In genomic region chr17:15622913-15623312, GRCm38 (mm10) we compare ENCODE assay signal across 10 mouse cellular contexts. TPM values are rescaled to one million over a fixed set of nuclear protein-coding genes. Genes with fewer than 3 reads are reported as not detected.
DNase-seq lines count a peak whose midpoint lies in the region; ATAC-seq and TF ChIP-seq lines count a peak whose summit lies in the region.
"Had no signal": no experiment of that assay in that cellular context is flagged by ENCODE, and none has a peak within 500 bp of the region (broad histone marks: within the 10 kb centered on the region; RNA-seq: fewer than 3 reads in every experiment).

No protein-coding gene starts in this region.

- ATAC-seq in hindbrain, postnatal 0 days = no peak
- ATAC-seq in common myeloid progenitor, adult 5-6 weeks (replicated peaks; ENCODE audit: low read depth, poor library complexity, severe bottlenecking) = peak; percentile 54
- no peak for ATAC-seq in neural tube, embryonic 15.5 days (ENCODE audit: low FRiP score)

- H3K9ac ChIP-seq in hindbrain, postnatal 0 days (replicated peaks; ENCODE audit: low read length) = no peak overlapping the region
- H3K9ac ChIP-seq in neural tube, embryonic 15.5 days (replicated peaks) = no peak overlapping the region
- H3K9ac ChIP-seq: embryonic facial prominence, embryonic 15.5 days; limb, embryonic 13.5 days had no signal

- 5% methylated on average over 2 of the region's 2 CpGs for WGBS in hindbrain, postnatal 0 days
- 8% methylated on average over 2 of the region's 2 CpGs for WGBS in hindbrain, embryonic 10.5 days
- 7% methylated on average over 2 of the region's 2 CpGs for WGBS in neural tube, embryonic 15.5 days

- no peak overlapping the region for H3K4me2 ChIP-seq in hindbrain, postnatal 0 days (ENCODE audit: low read depth, low read length)
- no peak overlapping the region for H3K4me2 ChIP-seq in neural tube, embryonic 15.5 days
- H3K4me2 ChIP-seq: embryonic facial prominence, embryonic 15.5 days; limb, embryonic 13.5 days had no signal

- H3K9me3 ChIP-seq in hindbrain, postnatal 0 days (ENCODE audit: low read length) = no peaks in the 10 kb centered on the region
- no peaks in the 10 kb centered on the region for H3K9me3 ChIP-seq in hindbrain, embryonic 10.5 days
- no peaks in the 10 kb centered on the region for H3K9me3 ChIP-seq in neural tube, embryonic 15.5 days (replicated peaks)
- H3K9me3 ChIP-seq: embryonic facial prominence, embryonic 15.5 days; limb, embryonic 13.5 days had no signal

- TF ChIP-seq CTCF in hindbrain, postnatal 0 days (IDR thresholded peaks at IDR 0.05; ENCODE audit: low read depth) = peak; percentile 66

- H3K4me3 ChIP-seq in hindbrain, postnatal 0 days (ENCODE audit: low read length) = no peak overlapping the region
- H3K4me3 ChIP-seq in hindbrain, embryonic 10.5 days = no peak overlapping the region
- H3K4me3 ChIP-seq in neural tube, embryonic 15.5 days (replicated peaks) = no peak overlapping the region
- H3K4me3 ChIP-seq: embryonic facial prominence, embryonic 15.5 days; limb, embryonic 13.5 days had no signal

- H3K27ac ChIP-seq in hindbrain, postnatal 0 days = no peak overlapping the region
- H3K27ac ChIP-seq in hindbrain, embryonic 10.5 days = no peak overlapping the region
- H3K27ac ChIP-seq in neural tube, embryonic 15.5 days (replicated peaks) = no peak overlapping the region
- H3K27ac ChIP-seq: embryonic facial prominence, embryonic 15.5 days; limb, embryonic 13.5 days had no signal

- peak; percentile 64 for DNase-seq in hindbrain, postnatal 0 days (ENCODE audit: low spot score)
- DNase-seq in hindbrain, embryonic 10.5 days (ENCODE audit: low spot score) = no peak
- DNase-seq in urinary bladder, postnatal 14 days (ENCODE audit: low spot score) = peak; percentile 15
- DNase-seq in urinary bladder, postnatal 10 days (ENCODE audit: low spot score) = no peak
- peak; percentile 5 to 23 for DNase-seq in layer of hippocampus, postnatal 14 days (ENCODE audit: low spot score in 2 of 2)
- no peak for DNase-seq in ovary, postnatal 10 days (ENCODE audit: low spot score)

- H3K36me3 ChIP-seq in hindbrain, postnatal 0 days (ENCODE audit: insufficient read depth, low read length) = no peaks in the 10 kb centered on the region
- H3K36me3 ChIP-seq in hindbrain, embryonic 10.5 days = no peaks in the 10 kb centered on the region
- H3K36me3 ChIP-seq in neural tube, embryonic 15.5 days = no peaks in the 10 kb centered on the region
- H3K36me3 ChIP-seq: embryonic facial prominence, embryonic 15.5 days; limb, embryonic 13.5 days had no signal

- no peaks in the 10 kb centered on the region for H3K4me1 ChIP-seq in hindbrain, postnatal 0 days (ENCODE audit: insufficient read depth, low read length)
- H3K4me1 ChIP-seq in hindbrain, embryonic 10.5 days (replicated peaks) = no peaks in the 10 kb centered on the region
- H3K4me1 ChIP-seq in neural tube, embryonic 15.5 days = no peaks in the 10 kb centered on the region
- H3K4me1 ChIP-seq: embryonic facial prominence, embryonic 15.5 days; limb, embryonic 13.5 days had no signal

- no peaks in the 10 kb centered on the region for H3K27me3 ChIP-seq in hindbrain, postnatal 0 days (ENCODE audit: insufficient read depth, low read length)
- H3K27me3 ChIP-seq in hindbrain, embryonic 10.5 days (ENCODE audit: insufficient read depth, poor library complexity, severe bottlenecking) = no peaks in the 10 kb centered on the region
- no peaks in the 10 kb centered on the region for H3K27me3 ChIP-seq in neural tube, embryonic 15.5 days (replicated peaks)
- H3K27me3 ChIP-seq: embryonic facial prominence, embryonic 15.5 days; limb, embryonic 13.5 days had no signal

RNA-seq across cellular contexts. Expression of gene Prdm9, which starts 58.8 kb away (rescaled TPM):
- total RNA-seq in hindbrain, postnatal 0 days (2014; rRNA removed) = 0.94 and 1.2 TPM in 2 replicates
- 0.76 and 1.2 TPM in 2 replicates for polyA plus RNA-seq in hindbrain, postnatal 0 days (2015; fragmentation: Nextera tagmentation; extraction: Ambion mirVana)
- 2.3 and 3.2 TPM in 2 replicates for polyA plus RNA-seq in hindbrain, embryonic 10.5 days (2016; fragmentation: Nextera tagmentation; extraction: Ambion mirVana)
- total RNA-seq in common myeloid progenitor, adult 5-6 weeks (2017) = 7.1 and 7.8 TPM in 2 replicates
- total RNA-seq in layer of hippocampus, postnatal 14 days (2021) = 1 to 10 TPM; 2.8 to 3.7 TPM
- polyA plus RNA-seq in neural tube, embryonic 15.5 days (2015; fragmentation: Nextera tagmentation; extraction: Ambion mirVana) = 1.8 and 2.3 TPM in 2 replicates

Comparison
In these comparisons a context has a peak if more than half of its experiments do, and no peak if none do; other contexts are left out.
1. DNase-seq: peak in hindbrain, postnatal 0 days (single experiment), urinary bladder, postnatal 14 days (single experiment) and layer of hippocampus, postnatal 14 days (2 of 2); none in hindbrain, embryonic 10.5 days (single experiment), urinary bladder, postnatal 10 days (single experiment) and ovary, postnatal 10 days (single experiment).